Mouse (Mus musculus): ENCODE results near the gene Cadm4.
"Not testable (repeated sequence)": the region's sequence is repeated elsewhere in the genome, so short reads cannot be mapped to it uniquely, and the experiment has no call there.

Gene Cadm4

DNA sequence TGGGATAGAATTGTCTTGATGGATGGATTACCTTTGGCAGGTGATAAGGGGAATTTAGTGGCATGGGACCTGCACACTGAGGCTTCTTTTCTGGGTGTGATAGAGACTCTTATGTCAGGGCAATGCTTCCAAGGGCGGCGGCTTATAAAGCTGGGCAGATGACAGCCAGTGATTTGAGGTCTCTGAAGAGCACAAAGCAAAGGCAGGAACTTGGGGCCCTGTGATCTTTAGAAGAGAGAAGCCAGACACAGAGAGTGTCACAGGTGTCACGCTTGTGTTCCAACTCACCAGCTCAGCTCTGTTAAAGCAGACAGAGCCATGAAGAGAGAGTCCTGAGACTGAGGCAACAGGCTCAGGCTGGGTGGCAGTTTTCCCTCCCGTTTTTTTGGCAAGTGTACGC lies 13.9 kb upstream of the Cadm4 start:
- no peak for DNase-seq (ENCODE audit: low spot score)

- DNase-seq (ENCODE audit: low spot score), result no peak
Observed at GRCm38 (mm10) chr7:24469126-24469525, 12.7 kb upstream of the Cadm4 start.

GRCm38 (mm10) chr7:24470356-24470755 lies 11.5 kb upstream of the Cadm4 start:
- no peak for DNase-seq (ENCODE audit: low spot score)

DNA sequence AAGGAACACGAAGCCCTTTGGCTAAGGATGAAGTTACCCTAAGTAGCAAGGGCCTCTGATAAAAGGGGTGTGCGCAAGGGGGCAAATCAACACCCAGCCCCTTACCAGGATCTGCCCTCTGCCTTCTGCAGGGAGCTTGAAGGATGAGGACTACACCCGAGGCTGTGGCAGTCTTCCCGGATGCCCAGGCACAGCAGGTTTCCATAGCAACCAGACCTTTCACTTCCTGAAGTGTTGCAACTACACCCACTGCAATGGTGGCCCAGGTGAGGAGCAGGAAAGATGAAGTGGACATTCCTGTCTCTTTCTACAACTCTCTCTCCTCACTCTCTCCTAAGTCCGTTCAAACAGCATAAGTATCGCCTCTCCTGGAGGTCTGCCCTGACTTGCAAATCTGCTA lies 9.4 kb upstream of the Cadm4 start:
- DNase-seq (ENCODE audit: low spot score), result no peak

- DNase-seq (ENCODE audit: low spot score), result peak; percentile 61
Observed at GRCm38 (mm10) chr7:24472937-24473336, 8.9 kb upstream of the Cadm4 start.

GRCm38 (mm10) chr7:24473913-24474529 lies 7.8 kb upstream of the Cadm4 start:
- DNase-seq (ENCODE audit: low spot score), result peak; percentile 79

- peak; percentile 39 for DNase-seq (ENCODE audit: low spot score)
Observed at GRCm38 (mm10) chr7:24474811-24475506, 6.9 kb upstream of the Cadm4 start.

DNA sequence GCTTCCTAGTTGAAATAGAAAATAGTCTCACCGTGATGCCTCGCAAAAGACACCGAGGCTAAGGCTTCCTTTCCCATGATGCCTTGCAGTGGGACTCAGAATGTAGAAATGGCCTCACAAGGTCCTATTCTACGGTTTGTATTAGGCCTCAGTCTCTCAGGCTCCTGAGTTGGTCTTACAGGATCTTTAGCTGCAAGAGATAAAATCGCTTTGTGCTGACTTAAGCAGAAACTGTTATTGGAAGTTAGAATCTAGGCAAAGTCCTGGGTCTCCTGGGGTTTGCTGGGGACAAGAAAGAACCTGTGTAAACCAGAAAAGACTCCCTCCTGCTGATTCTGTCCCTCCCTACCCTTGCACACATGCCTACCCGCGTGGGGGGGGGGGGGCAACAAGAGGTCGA lies 5.5 kb upstream of the Cadm4 start:
- DNase-seq (ENCODE audit: low spot score), result no peak

- no peak for DNase-seq (ENCODE audit: low spot score)
Observed at GRCm38 (mm10) chr7:24476856-24477255, 5.0 kb upstream of the Cadm4 start.

DNA sequence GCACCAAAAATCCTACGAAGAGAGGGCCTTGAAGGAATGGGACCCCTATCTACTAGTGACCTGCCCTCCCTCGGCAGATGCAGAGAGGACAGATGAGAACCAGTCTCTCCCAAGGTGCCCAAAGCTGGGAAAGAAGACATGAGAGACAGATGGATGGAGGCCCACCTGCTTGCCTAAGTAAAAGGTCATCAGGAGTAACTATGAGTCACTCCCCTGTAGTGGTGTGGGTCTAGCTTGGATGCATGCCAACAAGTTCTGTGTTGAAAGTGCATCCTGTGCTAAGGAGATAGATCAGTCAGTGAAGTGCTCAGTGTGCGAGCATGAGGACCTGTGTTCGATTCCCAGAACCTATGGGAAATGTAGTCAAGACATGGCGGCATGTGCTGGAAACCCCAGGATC lies 2.9 kb upstream of the Cadm4 start:
- DNase-seq (ENCODE audit: low spot score), result no peak

- no peak for DNase-seq (ENCODE audit: low spot score)
Observed at GRCm38 (mm10) chr7:24479685-24480084, 2.1 kb upstream of the Cadm4 start.

DNA sequence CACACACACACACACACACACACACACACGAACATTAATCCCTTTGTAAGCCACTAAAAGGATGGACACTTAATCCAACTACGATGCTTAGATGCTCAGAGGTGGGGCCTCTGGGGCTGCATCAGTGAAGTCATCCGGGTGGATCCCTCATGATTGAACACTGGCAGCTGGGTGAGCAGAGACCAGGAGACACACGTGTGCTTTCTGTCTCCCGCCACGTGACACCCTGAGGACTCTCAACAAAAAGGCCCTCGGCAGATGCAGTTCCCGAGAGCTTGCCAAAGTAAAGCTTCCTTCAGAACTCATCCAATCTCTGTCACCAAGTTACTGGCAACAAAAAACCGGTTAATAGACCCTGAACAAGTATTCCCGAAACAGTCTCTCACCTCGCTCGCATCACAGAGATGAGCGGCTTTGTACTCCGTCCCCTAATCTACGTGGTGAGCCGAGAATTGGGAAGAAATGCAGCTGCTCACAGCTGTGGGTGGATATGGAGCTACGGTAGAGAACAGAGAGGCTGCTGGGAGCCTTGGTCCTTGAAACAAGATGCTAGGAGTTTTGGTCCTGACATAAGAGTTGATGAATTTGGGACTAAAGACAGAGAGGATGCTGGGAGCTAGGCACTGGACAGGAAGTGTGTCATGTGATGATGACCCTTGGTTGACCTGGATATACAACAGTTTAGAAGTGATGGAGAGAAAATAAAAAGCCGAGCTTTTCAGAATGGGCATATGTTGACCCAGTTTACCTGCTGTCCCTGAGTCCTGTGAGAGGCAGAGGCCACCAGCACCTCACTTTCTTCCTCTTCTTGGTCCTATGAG lies 1.5 kb upstream of the Cadm4 start:
- DNase-seq (ENCODE audit: low spot score), result peak; percentile 40

DNA sequence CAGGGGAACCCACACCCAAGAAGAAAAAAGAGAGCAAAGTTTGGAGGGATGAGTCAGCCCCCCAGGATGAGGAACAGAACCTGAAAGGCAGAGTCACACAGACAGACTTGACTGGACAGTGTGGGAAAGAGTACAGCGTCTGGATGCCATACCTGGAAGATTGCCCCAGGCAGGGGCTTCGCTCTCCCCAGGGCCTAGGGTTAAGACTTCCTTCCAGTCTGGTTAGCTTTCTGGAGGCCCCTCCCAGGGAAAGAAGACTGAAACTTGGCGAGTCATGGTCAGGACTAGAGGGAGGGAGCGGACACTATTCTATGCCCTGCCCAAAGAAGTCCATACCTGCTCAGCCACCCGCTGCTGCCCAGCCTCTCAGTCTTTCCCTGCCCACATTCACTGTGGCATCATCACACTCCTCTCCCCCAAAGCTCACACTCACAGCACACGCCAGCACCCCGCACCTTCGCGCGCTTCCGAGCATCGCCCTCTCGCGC lies 793 bp upstream of the Cadm4 start:
- DNase-seq (ENCODE audit: low spot score), result no peak

DNA sequence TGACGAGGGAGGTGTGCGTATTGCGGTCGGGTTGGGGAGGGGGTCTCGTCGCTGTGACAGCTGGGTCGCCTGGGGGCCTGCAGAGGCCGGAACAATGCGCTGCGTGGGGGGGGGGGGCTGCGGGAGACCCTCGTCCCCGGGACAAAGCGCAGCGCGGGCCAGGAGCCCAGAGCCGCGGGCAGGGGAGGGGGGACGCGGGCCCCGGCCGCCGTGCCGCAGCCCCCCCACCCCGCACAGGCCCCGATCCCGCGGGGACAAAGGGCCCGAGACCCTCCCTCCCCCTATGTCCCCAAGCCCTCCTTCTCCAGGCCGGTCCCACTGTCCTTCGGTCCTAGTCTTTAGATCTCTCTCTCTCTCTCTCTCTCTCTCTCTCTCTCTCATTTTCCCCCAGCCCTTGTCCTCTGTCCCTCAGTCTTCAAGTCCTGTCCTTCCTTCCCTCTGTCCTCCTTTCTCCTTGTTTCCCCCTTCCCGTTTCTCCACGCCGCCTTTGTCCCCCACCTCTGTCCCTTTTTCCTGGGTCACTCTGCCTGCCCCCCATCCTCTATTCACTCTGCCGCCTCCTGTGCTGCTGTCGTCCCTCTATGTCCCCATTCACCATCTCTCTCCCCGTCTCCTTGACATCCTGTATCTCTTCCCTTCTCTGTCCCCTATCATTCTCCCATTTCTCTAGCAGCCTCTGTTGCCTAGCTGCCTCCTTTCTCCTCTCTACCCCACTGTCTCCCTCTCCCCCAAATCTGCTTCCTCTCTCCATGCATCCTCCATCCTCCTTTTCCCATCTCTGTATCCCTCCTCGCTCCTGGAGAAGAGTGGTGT lies 591 bp downstream of the Cadm4 start:
- no peak for DNase-seq (ENCODE audit: low spot score)

DNA sequence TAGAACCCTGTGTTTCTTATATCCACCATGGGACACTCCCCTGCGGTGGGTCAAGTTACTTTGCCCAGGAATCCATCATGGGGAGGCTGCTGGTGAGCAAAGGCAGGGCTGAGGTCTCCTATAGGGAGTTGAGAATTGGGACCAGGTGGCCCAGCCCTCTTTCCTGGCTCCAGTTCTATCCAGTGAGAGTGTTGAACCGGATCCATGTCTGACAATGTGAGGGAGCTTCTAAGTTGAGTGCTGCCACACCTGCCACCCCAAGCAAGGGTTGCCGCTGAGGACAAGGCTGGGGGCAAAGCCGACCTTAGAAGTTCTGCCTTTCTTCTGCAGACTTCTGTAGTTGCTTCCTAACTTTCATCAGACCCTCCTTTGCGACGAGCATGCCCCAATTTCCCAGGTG lies 1.5 kb downstream of the Cadm4 start:
- not testable (repeated sequence) for DNase-seq (ENCODE audit: low spot score)

DNA sequence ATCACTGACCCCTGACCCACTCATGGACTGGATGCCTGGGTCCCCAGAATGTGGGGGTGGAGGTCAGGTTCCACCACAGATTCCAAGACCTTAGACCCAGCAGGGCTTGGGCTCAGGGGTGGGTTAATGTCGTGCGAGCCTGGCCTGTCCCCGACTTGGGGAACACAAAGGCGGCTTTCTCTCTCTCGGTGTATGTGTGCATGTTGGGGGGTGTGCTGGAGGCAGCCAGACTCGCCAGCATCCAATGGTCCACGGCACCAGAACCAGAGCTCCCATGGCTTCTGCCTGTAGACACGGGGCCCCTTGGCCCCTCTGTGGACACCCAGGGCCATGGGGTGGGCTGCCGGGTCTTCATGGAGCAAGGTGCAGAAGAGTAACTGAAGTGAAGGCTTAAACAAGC lies 3.7 kb downstream of the Cadm4 start:
- DNase-seq (ENCODE audit: low spot score), result no peak

DNA sequence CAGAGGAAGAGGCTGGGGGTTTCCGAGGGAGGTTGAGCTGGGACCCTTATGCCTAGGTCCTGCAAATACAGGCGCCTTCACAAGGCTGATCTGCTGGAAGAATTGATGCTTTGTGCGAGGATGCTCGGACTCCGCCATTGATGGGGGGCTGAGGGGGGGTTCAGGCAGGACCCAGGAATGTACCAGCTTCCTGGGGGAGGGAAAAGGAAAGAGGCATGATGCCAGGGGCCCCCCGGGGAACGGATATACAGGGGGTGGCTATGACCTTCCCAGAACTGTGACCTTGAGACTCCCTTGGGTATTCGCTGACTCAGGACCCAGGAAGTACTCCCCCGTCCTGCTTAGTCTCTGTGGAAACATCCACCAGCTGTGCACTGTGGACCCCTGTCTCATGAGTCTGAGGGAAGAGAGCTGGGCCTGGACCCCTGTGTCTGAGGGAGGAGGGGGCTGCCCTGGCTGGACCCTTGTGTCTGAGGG lies 4.9 kb downstream of the Cadm4 start:
- DNase-seq (ENCODE audit: low spot score), result peak; percentile 49

- DNase-seq (ENCODE audit: low spot score), result no peak
Observed at GRCm38 (mm10) chr7:24487403-24487802, 5.6 kb downstream of the Cadm4 start.

- DNase-seq (ENCODE audit: low spot score), result no peak
Observed at GRCm38 (mm10) chr7:24488303-24488702, 6.5 kb downstream of the Cadm4 start.

DNA sequence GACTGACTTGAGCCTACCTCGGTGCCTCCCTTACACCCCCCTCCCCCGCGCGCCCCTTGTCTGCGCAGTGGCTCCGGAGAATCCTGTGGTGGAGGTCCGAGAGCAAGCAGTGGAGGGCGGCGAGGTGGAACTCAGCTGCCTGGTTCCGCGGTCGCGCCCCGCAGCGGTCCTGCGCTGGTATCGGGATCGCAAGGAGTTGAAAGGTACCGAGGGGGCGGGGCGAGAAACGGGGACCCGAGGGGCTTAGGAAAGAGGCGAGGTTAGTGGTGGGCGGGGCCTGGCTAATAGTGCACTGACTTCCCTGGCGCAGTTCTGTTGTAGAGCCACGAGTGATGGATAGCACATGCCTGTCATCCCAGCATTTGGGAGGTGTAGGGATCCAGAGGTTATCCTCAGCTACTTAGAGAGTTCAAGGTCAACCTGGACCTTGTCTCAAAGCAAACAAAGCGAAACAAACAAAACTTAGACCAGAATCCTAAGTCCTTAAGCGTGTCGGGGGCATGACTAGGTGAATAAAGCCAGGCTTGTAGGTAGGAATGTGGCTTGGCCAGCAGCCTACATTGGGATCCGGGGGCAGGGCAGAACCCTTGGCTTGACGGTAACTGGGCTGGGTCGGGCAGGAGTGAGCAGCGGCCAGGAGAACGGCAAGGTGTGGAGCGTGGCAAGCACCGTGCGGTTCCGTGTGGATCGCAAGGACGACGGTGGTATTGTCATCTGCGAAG lies 18.2 kb downstream of the Cadm4 start:
- DNase-seq (ENCODE audit: low spot score), result peak; percentile 42

DNA sequence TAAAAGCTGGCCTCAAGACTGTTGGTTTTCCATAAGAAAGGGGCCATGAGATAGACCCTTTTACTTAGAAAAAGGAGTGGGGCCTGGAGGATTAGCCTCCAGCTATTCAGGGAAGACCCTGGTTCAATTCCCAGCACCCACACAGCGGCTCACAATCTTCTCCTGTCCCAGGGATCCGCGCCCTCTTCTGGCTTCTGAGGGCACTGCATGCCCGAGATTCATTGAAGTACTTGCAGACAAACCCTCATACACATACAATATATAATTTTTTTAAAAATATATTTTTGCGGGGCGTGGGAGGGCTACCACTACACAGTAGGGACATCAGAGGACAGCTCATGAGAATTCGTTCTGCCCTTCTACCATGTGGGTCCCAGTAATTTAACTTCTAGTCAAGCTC lies 19.1 kb downstream of the Cadm4 start:
- DNase-seq (ENCODE audit: low spot score), result peak; percentile 45
